Mouse (Mus musculus): ENCODE data around the gene Ly6g5c.

GRCm38 (mm10) chr17:35102299-35102698, 5.8 kb upstream of the Ly6g5c start:
- TF ChIP-seq CTCF (conservative IDR thresholded peaks at IDR 0.05 in 1 of 2, IDR thresholded peaks at IDR 0.05 in 1 of 2; ENCODE audit: low read depth in 2 of 2, low read length in 2 of 2) (no peak), NELFE (IDR thresholded peaks at IDR 0.05; ENCODE audit: low read depth, low read length) (no peak), POLR2AphosphoS2 (IDR thresholded peaks at IDR 0.05; ENCODE audit: low read depth, low read length) (no peak), JUND (conservative IDR thresholded peaks at IDR 0.05; ENCODE audit: low read depth, low read length) (no peak), POLR2A (IDR thresholded peaks at IDR 0.05; ENCODE audit: low read depth, low read length) (no peak), SIN3A (IDR thresholded peaks at IDR 0.05; ENCODE audit: low read length) (no peak), PAX5 (IDR thresholded peaks at IDR 0.05; ENCODE audit: low read length) (no peak), CHD2 (IDR thresholded peaks at IDR 0.05; ENCODE audit: low read length) (no peak), EP300 (IDR thresholded peaks at IDR 0.05; ENCODE audit: low read length) (no peak)
